Mouse (Mus musculus) MN1 (cell line): ENCODE results near the gene Rsph1.
"Not testable (repeated sequence)": the region's sequence is repeated elsewhere in the genome, so short reads cannot be mapped to it uniquely, and the experiment has no call there.

ENCODE experiments used
- DNase-seq: peaks from one replicate; pipeline ENCODE4 v3.0.0-alpha.2; 2016; ENCODE audit warnings: low spot score

Rsph1 gene

DNA sequence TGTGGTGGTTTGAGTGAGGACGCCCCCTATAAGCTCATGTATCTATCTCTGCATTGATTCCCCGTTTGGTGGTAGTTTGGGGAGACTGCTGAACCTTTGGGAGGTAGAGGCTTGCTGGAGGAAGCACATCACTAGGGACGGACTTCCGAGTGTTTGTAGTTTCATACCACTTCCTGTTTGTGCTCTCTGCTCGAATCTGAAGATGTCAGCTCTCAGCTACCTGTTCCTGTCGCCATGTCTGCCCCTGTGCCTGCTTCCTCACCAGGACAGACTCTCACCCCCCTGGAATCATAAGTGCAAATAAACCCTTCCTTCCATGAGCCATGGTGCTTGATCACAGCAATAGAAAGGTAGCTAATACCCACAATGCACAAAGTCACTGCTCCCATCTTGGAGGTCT, 2.0 kb downstream of the Rsph1 start:
- DNase-seq, result no peak

DNA sequence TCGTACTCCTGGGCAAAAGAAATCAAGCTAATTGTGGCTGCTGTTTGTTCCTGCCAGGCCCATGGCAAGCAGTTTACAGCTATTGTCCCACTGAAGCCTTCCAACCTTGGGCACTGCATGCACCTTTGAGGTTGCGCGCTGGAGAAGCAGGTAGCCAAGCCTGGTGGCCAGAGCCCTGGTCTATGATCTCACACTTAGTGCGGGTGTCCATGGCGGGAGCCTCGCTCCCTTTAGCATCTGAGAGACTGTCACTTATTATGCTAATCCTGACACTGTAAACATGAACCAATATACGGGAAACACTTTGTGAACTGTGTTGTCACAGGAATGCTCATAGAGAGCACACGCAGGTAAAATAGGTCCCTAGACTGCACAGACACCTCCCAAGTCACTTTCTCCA, 3.6 kb downstream of the Rsph1 start:
- DNase-seq, result no peak

DNA sequence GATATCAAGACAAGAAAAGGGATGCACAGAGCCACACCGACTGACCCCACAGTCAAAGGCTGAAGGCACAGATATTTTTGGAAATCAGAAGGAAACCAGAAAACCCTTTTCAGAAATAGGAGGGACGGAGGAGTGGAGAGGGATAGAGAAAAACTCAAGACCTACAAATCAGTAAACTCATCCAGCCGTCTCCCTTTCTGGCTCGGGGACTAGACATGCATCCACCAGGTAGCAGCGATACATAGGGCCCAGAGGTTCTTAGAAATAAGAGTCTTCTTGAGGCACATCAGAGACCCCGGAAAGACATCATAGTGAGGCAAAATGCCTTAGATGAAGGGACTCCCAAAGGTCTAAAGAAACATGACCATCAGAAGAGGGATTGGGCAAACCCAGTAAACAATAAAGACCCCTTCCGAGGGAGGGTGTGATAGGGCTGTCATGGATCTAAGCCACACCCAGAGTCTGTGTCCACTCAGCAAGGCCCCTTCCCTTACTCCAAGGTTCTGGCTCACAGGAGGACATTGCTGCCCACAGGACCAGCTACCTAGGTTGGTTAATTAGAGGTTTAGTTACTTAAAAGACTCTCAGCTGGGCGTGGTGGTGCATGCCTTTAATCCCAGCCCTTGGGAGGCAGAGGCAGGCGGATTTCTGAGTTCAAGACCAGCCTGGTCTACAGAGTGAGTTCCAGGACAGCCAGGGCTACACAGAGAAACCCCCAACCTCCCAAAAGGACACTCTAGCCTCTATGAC, 4.6 kb downstream of the Rsph1 start:
- DNase-seq, result no peak

DNA sequence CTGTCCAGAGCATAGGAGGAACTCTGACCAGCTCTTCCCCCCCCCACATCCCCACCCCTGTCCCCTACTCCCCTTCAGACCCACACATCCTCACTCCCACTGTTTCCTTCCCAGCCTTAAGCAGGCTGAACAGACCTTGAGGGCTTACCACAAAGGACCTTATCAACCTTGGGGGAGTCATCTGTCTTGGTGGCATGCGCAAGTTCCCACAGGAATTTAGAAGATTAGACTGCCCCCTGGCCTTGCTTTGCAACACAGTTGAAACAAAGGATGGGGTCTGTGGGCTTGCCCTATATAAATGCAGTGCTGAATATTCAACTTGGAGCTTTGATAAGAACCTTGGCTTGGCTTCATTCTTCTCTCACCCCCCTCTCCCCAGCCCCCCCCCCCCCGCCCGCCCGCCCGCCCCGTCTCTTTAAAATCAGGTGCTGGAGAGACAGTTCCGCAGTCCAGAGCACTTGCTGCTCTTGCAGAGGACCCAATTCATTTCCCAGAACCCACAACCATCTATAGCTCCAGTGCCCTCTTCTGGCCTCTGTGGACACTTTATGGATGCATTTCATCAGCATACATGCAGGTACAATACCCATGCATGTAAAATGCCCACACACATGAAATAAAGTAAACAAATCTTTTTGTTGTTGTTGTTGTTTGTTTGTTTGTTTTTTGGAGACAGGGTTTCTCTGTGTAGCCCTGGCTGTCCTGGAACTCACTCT, 5.9 kb downstream of the Rsph1 start:
- no peak for DNase-seq

DNA sequence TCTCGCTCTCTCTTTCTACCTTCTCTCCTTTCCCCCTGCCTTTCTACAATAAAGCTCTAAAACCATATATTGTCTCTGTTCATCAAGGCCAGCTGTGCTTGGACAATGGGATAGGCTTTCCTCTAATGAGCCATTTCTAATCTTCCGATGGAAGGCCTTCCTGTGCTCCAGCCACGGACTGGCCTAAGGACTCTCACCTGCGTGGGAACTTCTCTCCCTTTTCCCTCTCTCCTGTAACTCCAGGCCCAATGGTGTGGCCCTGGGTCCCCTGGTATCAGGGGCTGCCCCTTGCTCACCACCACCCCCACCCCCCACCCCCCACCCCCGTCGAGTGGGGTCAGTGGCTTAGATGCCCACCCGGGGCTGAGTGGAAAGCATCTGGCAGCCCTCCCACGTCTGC, 6.4 kb downstream of the Rsph1 start:
- not testable (repeated sequence) for DNase-seq

DNA sequence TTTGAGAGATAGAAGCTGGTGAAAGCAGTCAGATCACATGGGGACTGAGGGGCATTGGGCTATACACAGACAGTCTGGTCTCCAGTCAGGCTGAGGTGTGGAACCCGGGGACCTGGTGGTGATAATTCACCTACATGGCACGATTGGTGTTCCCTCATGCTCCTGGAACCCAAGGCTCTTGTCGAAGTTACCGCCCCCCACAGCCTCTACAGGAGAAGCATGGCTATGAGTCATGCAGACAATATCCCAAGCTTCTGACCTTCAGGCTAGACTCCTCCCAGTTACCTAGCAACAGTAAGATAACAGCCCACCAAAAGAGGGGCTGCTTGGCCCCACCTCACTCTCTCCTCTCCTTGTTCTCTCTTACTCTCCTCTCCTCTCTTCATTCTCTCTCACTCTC, 6.9 kb downstream of the Rsph1 start:
- no peak for DNase-seq

DNA sequence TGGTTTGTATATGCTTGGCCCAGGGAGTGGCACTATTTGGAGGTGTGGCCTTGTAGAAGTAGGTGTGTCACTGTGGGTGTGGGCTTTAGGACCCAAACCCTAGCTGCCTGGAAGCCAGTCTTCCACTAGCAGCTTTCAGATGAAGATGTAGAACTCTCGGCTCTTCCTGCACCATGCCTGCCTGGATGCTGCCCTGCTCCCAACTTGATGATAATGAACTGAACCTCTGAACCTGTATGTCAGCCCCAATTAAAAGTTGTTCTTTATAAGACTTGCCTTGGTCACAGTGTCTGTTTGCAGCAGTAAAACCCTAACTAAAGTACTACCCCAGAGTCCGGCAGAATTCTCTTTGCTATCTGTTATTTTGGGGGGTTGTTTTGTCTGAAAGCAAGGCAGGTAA, 7.4 kb downstream of the Rsph1 start:
- no peak for DNase-seq

DNA sequence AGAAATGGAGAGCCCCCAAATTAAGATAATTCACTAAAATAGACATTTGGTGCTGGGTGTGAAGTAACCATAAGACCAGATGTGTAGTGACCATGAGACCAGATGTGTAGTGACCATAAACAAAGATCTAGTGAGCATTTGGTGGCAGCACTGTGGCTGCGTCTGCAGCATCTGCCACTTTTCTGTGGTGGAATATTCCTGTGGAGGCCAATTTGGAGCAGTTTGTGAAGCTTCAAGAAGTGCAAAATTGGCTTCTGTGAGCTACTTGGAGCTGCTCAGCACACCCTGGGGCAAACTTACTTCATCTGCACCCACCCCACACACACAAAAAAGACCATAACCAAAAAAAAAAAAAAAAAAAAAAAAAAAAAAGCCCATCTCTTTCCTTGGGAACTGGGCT, 9.2 kb downstream of the Rsph1 start:
- no peak for DNase-seq

DNA sequence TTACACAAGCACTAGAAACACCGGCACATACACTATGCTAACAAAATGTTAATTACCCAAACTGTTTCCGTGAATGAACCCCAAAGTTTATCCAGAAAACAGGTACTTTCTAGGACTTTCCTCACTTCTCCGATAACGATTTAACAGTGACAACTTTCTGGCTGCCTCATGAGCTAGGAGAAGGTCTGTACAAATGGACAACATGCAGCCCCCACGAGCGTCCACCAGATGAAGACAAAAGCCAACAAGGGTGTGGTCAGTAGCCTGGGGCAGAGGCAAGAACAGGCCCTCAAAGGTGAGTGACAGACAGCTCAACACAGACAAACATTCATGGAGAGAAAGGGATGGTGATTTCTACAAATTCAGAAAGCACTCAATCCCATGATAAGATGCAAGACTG, 9.6 kb downstream of the Rsph1 start:
- no peak for DNase-seq

DNA sequence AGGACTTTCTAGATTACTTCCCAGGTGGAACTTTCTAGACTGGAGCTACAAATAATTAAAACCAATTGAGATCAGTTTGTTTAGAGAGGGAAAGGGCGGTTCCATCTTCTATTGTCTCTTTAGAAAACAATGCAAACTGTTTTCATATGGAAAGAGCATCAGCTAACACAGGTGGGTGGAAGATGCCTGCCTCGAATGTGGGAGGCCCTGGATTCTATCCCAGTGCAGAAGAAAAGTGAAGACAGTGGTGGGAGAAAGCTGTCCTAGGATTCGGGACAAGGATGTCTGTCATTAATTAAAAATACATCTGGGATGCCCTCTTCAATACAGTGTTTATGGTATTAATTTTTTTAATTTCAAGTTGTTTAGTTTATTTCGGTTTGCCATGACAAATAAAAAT, 10.0 kb downstream of the Rsph1 start:
- DNase-seq, result no peak

DNA sequence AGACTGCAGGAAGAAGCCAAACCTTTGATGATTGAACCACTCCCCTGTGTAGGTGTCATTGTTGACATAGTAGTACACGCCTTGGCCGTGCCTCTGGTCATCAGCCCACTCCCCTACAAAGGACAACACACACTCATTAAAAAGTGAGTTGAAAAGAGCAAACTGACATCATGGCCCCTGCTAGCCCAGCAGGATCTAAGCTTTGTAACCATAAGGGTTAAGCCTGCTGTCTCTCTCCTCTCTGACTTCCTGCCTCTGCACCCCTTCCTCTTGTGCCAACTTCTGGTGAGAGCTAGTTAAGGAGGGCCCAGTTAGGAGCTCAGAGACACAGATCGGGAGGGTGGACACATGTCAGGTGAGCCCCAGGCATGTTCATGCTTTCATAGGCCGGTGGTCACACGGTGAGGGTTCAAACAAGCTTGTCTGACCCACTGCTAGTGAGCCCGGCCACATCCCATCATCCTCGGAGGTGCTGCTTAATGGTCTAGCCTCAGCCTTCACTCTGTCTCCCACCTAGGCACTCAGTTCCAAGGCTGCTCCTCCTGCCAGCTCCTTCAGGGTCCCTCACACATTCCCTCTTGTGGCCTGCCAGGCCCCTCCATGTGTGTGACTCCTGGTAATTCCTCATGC, 10.7 kb downstream of the Rsph1 start:
- DNase-seq, result no peak

DNA sequence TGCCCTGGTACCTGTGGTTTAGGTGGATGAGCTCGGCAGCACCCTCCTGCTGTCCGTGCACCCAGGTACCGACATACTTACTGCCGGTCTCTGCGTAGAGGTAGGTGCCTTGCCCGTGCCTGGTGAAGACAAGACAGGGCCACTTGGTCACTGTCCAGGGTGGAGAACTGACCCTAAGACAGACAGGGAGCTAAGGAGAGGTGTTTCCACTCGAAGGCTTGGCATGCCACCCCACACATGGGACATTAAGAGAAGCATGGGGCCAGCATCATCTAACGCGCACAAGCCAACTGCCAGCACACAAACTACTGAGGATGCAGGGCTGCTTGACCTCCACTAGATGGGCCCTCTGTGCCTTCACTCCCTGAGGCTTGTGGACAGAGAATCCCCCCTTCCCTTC, 11.4 kb downstream of the Rsph1 start:
- DNase-seq, result no peak

DNA sequence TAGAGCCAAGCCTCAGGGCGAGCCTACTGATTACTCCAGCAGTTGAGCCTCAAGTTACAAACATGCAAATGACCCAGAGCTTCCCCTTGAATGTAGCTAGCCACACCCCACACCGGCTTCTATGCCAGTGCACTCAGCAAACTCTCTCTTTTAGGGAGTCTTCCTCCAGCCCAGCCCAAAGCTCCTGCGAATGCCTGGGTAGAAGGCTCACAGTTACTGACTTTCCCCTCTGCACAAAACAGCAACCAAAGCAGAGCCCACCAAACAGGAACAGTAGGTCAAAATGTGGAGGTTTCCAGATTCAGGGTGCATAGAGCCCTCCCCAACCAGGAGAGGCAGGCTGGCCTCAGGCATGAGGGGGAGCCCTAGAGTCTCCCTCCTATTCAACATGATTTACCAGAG, 12.0 kb downstream of the Rsph1 start:
- DNase-seq, result no peak

DNA sequence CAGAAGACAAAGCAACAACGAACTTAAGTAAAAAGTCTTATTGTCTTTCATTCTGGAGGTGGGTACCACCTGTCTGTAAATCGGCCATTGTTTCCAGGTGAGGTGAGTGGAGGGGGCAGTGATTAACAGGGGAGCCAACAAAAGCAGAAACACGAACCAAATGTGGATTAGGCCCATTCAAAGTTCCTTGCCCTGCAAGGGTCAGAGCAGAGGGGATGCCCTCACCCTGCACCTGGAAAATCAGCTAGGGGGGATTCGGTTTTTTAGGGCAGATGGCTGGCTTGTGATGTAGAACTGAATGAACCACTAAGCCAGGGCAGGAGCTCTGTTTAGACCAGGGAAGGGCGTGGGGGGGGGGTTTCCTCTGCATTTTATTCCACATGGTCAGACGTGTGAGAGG, 12.8 kb downstream of the Rsph1 start:
- DNase-seq, result no peak

DNA sequence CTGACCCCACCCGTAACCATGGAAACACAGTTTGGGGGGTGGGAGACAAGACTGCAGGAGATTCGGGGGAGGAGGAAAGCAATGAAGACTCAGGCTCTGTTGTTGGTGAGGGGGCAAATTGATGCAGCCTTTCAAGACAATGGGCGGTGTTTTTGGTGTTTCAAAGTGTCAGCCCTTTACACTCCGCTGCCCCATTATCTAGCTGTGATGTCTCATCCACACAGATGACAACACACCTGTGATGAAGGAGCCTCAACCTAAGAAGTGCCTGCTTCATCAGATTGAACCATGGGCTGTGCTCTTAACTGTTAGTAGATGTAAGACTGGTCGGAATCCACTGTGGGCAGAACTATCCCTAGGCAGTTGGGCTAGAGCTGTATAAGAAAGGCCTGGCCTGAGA, 13.4 kb downstream of the Rsph1 start:
- no peak for DNase-seq

DNA sequence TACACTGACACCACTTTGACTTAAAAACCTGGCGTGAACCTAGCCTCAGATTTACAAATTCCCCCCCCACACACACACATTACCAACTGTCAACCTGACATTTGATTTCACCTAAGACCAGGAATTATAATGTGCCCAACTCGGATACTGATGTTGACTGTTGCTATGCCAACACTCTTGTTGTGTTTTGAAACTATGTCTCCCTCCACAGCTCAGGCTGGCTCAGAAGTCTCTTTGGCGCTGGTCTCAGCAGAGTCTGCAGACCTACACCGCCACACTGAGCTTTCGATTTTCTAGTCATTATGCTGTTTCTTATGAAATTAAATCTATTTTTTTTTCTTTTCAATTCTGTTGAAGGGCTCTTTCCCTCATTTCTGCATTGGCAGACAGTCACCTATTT, 14.5 kb downstream of the Rsph1 start:
- no peak for DNase-seq

DNA sequence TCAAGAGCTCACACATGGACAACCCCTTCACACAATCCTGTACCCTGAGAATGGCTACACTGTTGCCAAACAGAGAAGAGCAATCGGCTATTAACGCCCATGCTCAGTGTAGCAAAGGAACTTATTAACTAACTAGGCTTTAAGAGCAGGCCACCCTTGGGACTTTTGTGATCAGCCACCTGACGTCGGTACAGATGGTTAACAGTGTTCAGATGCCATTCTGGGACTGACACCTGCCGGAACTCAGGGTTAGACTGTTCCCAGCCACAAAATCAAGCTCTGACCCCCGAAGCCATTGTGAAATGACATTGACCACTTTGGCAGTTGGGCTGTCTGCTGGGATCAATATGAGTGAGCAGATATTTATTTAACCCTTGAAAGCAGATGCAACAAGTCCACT, 15.8 kb downstream of the Rsph1 start:
- no peak for DNase-seq

DNA sequence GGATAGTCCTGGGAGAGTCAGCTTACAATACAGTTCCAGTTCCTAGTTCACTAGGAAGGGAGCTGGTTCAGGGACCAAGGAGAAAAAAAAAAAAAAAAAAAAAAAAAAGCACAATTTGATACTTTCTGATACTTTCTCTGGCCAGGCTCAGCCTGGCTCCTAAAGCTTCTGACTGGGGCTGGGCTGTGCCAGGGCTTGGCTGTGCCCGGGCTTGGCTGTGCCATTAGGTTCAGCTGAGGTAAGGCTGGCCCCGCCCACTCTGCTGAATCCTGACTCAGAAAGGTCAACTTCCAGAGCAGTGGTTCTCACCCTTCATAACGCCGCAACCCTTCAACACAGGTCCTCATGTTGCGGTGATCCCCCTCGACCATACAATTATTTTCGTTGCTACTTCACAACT, 16.8 kb downstream of the Rsph1 start:
- DNase-seq, result no peak

DNA sequence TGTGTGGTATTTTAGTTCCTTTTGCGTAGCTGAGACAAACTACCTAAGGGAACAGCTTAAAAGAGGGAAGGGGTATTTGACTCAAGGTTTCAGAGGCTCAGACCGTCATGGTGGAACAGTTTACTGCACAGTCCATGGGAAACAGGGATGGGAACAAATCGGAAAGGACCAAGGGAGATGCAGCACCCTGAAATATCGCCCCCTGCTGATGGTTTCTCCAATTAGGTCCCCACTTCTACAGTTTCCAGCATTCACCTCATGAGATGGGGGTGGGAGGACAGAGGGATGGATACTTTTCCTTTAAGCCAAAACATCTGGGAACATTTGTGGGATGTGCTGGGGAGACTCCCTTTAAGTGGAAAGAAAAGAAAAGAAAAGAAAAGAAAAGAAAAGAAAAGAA, 17.4 kb downstream of the Rsph1 start:
- no peak for DNase-seq

DNA sequence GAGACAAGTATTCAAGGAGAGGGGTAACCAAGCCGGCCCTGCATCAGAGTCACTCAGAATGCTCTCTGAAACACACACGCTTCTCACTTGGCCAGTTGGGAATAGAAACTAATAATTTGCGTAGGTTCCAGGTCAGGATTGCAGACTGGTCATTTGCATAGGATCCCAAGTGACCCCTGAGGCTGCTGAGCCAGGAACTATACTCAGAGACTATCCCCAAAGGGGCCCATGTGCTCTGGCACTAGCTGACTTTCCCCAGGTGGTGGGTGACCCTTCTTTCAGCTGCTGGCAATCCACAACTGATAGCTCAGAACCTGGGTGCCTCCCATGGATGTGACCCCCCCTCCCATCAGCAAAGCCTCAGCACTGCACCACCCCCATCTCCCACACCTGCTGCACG, 18.0 kb downstream of the Rsph1 start:
- DNase-seq, result no peak

DNA sequence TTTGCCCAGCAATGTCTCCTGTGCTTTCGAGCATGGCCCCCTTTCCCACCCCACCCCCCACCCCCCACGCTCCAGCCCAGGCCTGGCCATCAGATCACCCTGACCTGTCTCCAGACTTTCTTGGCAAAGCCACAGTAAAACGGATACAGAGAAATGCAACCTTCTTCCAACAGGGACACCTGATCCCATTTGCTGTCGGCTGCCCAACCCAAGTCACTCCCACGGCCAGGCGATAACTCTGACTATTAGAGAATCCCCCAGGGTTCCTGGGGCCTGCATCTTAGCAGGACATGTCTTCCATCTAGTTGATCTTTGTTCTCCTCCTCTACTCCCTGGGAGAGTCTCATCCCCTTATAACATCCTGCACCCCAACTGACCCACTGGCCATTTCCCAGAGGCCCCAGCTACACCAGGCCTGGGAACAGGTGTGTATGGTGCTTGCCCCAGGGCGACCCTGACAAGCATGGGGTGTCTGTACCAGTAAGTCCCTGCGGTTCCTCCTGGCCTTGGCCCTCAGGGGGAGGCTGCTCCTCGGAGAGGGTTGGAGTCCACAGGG, 18.8 kb downstream of the Rsph1 start:
- no peak for DNase-seq

DNA sequence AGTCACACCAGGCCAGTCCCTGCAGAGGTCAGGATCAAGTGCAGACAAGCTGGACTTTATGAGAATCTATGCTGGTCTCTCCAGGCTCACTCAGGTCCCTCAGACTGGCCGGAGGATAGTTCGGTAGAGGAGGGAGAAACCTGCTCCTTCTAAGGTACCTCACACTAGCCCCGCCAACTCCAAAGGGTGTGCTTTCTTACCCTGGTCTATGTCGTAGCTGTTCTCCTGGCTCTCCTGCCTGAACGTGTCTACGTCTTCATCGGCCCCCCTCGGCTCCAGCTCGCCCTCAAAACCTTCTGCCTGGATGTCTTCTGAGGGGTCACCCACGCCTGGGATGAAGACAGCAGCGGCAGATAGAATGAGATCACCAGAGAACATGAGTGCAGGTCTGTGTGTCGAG, 19.3 kb downstream of the Rsph1 start:
- DNase-seq, result no peak

DNA sequence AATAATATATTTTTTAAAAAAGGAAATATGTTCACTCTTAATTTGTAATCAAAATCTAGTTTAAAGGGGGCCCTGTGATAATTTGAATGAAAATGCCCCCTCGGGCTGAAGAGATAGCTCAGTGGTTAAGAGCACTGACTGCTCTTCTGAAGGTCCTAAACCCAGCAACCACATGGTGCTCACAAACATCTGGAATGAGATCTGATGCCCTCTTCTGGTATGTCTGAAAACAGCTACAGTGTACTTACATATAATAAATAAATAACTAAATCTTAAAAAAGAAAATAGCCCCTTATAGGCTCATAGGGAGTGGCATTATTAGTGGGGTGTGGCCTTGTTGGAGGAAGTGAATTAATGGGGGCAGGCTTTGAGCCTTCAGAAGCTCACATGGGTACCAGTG, 20.0 kb downstream of the Rsph1 start:
- DNase-seq, result no peak
